Mouse (Mus musculus) cerebellum, adult 2 months (tissue): Measurements from ENCODE around the gene Zfp697.
"Not testable (repeated sequence)": the region's sequence is repeated elsewhere in the genome, so short reads cannot be mapped to it uniquely, and the experiment has no call there.

Source experiments
- CTCF ChIP-seq: fragments of 200-500 bp; IDR thresholded peaks from 2 replicates; pipeline ENCODE4 v1.5.1; 2011; ENCODE audit warnings: low read depth, mild to moderate bottlenecking, control low read depth, low read length, moderate library complexity, borderline replicate concordance; ENCODE audit not compliant: insufficient read depth
- POLR2A ChIP-seq: fragments of 200-500 bp; IDR thresholded peaks from 2 replicates; pipeline ENCODE4 v1.6.1; 2011; ENCODE audit warnings: low read length, control low read depth, borderline replicate concordance; ENCODE audit not compliant: insufficient read depth

GRCm38 (mm10) chr3:98547641-98548040 is 165.4 kb downstream of the Zfp697 start:
- not testable (repeated sequence) for TF ChIP-seq POLR2A, CTCF
